Mouse (Mus musculus) kidney, adult 18-20 months (tissue): ENCODE measurements around the gene Brsk1.

Source experiments
- DNase-seq: peaks from one replicate; pipeline ENCODE4 v3.0.0; 2021

Brsk1 gene

GRCm38 (mm10) chr7:4740309-4740727 lies 49.9 kb downstream of the Brsk1 start:
- no peak for DNase-seq

- DNase-seq = peak; percentile 81
Measured at GRCm38 (mm10) chr7:4741151-4741550, 50.7 kb downstream of the Brsk1 start.

GRCm38 (mm10) chr7:4741672-4742481 lies 51.5 kb downstream of the Brsk1 start:
- DNase-seq = no peak

GRCm38 (mm10) chr7:4742482-4742819 lies 52.0 kb downstream of the Brsk1 start:
- no peak for DNase-seq

GRCm38 (mm10) chr7:4743354-4743753 lies 53.0 kb downstream of the Brsk1 start:
- DNase-seq = no peak

GRCm38 (mm10) chr7:4744886-4745285 lies 54.5 kb downstream of the Brsk1 start:
- DNase-seq = no peak

- DNase-seq = no peak
Measured at GRCm38 (mm10) chr7:4746326-4746980, 56.0 kb downstream of the Brsk1 start.

- DNase-seq = no peak
Measured at GRCm38 (mm10) chr7:4747156-4747899, 56.9 kb downstream of the Brsk1 start.

- no peak for DNase-seq
Measured at GRCm38 (mm10) chr7:4748321-4748720, 57.9 kb downstream of the Brsk1 start.

- no peak for DNase-seq
Measured at GRCm38 (mm10) chr7:4749169-4749568, 58.8 kb downstream of the Brsk1 start.

- DNase-seq = peak; percentile 55
Measured at GRCm38 (mm10) chr7:4751971-4752820, 61.8 kb downstream of the Brsk1 start.

- DNase-seq = peak; percentile 77
Measured at GRCm38 (mm10) chr7:4752821-4753570, 62.6 kb downstream of the Brsk1 start, which contains the start of gene Cox6b2. Cox6b2 (minus strand) TSS chr7:4753094.

- no peak for DNase-seq
Measured at GRCm38 (mm10) chr7:4759670-4760069, 69.3 kb downstream of the Brsk1 start.

GRCm38 (mm10) chr7:4764946-4765710 lies 74.7 kb downstream of the Brsk1 start:
- no peak for DNase-seq
